Mouse (Mus musculus) common myeloid progenitor, adult 5-6 weeks (primary cell): ENCODE measurements around the gene H2-Q2. TPM values are rescaled to one million over a fixed set of nuclear protein-coding genes. Genes with fewer than 3 reads are reported as not detected.
"Not testable (repeated sequence)": the region's sequence is repeated elsewhere in the genome, so short reads cannot be mapped to it uniquely, and the experiment has no call there.

Experiments
- ATAC-seq: replicated peaks from 2 replicates; pipeline ENCODE4 v1.8.0; 2016; ENCODE audit warnings: low read depth, mild to moderate bottlenecking, moderate TSS enrichment, inconsistent platforms; ENCODE audit not compliant: poor library complexity, severe bottlenecking
- total RNA-seq: library from RNA; stranded (forward); fragments of 200-1000, 187-1606 nt; gene quantifications from 2 replicates; pipeline ENCODE4 v1.2.3, GENCODE M21; 2017

The H2-Q2 gene
- total RNA-seq = not detected in 2 replicates

GRCm38 (mm10) chr17:35342071-35342671, at the start of gene H2-Q2:
Gene H2-Q2, plus strand, starts transcription at chr17:35342242.
- ATAC-seq = peak; percentile 42; the same call in 1 of the 2 replicates

DNA sequence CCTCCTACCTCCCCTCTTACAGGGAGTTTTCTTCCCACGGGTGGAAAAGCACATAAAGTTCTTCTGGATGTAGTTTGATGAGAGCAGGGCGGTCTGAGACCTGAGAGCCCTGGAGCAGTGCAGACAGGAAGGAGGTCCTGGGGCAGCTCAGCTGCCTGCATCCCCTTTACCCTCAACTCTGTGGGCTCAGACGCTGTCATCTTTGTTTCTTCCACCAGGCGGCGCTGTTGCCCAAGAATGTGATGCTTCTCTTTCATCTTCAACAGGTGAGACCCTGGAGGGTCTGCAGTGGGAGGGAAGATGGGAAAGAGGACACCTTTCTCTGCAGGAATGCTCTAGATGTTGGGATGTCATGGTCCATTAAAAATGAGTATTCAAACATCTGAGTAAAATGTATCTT, 46.2 kb upstream of the H2-Q2 start:
- peak; percentile 60; the same call in 1 of the 2 replicates for ATAC-seq

DNA sequence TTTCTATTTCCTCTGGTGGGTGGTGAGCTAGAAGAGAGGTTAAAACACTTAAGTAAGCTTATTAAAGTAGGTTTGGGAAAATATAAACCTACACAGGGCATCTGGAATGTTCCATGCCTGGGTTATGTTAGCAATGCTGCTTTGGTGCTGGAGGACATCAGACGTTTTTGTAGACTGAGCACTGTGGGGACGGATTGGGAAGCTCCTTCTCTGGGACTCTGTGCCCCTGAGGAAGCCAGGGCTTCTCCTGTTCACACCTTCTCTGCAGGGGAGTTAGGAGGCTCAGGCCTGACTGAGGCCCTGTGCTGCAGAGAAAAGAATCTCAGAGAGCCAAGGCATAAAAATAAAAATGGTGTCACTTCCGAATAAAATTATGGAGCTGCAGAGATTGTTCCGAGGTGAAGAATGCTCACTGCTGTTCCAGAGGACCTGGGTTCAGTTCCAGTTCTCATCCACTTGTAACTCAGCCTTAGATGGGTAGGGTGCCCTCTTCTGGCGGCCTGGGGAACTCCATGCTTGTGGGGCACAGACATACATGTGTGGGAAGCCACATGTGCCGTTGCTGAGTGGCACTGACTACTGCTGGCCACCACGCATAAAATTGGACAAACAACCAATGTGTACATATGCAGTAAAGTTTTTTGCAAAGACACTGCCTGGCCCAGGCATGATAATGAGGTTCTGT, 41.6 kb upstream of the H2-Q2 start:
- not testable (repeated sequence) for ATAC-seq

DNA sequence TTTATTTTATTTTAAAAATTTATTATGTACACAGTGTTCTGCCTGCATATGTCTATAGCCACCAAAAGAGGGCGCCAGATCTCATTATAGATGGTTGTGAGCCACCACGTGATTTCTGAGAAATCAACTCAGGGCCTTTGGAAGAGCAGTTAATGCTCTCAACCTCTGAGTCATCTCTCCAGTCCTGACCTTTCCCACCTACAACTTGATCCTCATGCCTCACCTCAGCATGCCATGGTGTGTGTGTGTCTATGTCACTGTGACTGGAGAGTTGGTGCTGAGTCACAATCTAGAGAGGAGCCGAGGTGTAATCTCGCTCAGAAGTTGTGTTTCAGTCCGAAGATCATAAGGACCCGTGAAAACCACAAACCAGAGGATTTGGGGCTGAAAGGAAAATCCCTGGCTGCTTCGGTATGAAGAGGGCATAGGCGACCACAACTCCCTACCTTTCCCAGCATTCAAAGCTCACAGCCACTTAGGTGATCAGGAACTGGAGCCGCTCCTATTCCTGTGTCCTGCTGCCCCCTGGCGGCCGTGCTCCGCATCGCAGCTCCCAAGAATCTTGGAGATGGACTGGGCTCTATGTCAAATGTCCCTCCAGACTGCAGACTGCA, 40.3 kb upstream of the H2-Q2 start:
- ATAC-seq = peak; percentile 87

- no peak for ATAC-seq
These were observed 38.8 kb upstream of the H2-Q2 start for GRCm38 (mm10) chr17:35303271-35303670.

- ATAC-seq = no peak
These were observed 38.2 kb upstream of the H2-Q2 start for GRCm38 (mm10) chr17:35303756-35304350.

DNA sequence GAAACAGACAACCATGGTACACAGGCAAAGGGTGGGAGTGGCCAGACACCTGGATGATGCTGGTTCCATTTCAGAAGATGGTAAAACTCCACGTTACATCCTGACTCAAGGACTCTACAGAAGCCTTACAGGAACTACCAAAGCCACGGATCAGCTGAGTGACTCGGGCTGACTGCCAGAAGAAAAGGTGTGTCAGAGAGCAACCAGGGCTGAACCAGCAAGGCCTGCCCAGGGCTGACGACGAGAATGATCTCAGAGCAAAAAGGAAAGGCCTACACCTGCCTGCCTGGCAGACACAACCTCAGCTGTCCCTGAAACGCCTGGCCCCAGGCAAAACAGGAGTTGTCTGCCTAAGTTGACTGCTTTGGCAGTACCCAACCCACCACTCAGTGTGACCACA, 37.6 kb upstream of the H2-Q2 start:
- ATAC-seq = no peak

DNA sequence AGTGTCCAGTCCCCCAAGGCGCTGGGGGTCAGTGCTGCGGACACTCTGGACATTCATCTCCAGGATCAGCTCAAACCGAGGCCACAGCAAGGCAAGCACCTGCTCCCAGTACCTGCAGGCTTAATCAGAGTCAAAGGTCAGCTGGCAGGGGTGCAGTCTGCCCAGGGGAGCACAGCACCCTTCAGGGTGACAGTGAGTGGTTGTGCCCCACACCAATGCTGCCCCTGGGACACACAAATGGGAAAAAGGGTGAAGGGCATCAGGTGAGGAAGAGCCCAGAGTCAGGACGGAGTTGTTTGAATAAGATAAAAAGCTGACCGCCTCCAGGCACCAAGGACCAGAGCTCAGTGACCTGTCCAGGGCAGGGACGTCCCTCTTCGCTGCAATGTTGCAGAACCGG, 37.1 kb upstream of the H2-Q2 start:
- not testable (repeated sequence) for ATAC-seq

DNA sequence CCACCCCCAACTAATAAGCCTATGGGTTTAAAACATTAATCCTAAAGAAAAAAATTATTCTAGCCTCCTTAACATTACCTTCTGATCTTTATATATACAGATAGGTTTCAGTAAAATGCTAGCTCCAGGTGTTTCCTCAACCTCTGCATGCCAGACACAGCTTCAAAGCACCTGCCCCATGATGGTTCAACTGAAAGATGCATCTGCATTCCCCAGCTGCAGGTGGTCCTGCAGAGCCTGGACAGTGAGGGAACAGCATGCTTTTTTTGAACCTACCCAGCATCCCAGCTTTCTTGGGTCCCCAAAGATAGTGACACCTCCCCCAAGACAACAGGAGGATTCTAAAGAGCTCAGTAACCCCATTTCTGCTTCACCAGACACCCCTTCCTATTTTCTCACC, 23.4 kb upstream of the H2-Q2 start:
- ATAC-seq = no peak

DNA sequence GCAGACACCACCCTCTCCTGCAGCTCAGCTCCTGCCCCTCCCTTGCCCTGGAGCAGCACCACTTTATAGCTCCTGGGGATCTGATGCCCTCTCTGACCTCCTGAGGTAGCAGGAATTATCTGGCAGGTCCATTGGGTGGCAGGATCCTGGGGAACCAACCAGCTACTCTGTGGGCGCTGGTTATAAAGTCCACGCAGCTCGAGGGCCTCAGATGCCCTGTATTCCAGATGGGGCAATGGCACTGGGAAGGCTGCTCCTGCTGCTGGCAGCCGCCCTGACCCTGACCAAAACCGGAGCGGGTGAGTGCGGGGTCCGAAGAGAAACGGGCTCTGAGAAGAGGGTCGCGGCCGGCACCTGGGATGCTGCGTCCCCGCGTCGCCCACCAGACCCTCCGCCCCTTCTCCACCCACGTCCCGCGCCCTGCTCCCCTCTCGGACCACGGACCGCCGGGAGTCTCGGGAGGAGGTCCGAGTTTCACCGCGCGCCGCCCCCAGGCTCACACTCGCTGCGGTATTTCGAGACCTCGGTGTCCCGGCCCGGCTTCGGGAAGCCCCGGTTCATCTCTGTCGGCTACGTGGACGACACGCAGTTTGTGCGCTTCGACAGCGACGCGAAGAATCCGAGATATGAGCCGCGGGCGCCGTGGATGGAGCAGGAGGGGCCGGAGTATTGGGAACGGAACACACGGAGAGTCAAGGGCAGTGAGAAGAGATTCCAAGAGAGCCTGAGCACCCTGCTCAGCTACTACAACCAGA, 21.5 kb upstream of the H2-Q2 start, which contains the start of gene H2-Q1:
Gene H2-Q1, plus strand, starts transcription at position 79 of the 755 bp plus-strand sequence.
- ATAC-seq = no peak

GRCm38 (mm10) chr17:35325124-35325523, 16.9 kb upstream of the H2-Q2 start:
- peak; percentile 63; the same call in 1 of the 2 replicates for ATAC-seq

- ATAC-seq = not testable (repeated sequence)
These were observed 16.0 kb upstream of the H2-Q2 start for GRCm38 (mm10) chr17:35326000-35326399.

GRCm38 (mm10) chr17:35329714-35330113, 12.3 kb upstream of the H2-Q2 start:
- not testable (repeated sequence) for ATAC-seq

GRCm38 (mm10) chr17:35331546-35331945, 10.5 kb upstream of the H2-Q2 start:
- not testable (repeated sequence) for ATAC-seq

DNA sequence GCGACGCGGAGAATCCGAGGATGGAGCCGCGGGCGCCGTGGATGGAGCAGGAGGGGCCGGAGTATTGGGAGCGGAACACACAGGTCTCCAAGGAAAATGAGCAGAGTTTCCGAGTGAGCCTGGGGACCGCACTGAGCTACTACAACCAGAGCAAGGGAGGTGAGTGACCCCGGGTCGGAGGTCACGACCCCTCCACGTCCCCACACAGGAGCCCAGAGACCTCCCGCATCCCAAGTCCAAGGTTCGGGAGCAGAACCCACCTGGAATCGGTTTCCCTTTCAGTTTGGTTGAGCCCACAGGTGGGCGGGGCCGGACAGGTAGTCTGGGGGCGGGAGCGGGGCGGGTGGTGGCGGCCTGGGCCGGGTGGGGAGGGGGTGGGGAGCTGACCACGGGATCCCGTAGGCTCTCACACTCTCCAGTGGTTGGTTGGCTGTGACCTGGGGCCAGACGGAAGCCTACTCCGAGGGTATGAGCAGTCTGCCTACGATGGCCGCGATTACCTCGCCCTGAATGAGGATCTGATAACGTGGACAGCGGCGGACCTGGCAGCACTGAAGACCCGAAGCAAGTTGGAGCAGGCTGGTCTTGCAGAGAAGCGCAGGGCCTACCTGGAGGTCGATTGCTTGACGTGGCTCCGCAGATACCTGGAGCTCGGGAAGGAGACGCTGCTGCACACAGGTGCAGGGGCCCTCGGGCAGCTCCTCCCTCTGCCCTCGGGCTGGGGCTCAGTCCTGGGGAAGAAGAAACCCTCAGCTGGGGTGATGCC, 852 bp downstream of the H2-Q2 start:
- peak; percentile 18; the same call in 1 of the 2 replicates for ATAC-seq

GRCm38 (mm10) chr17:35347659-35348058, 5.6 kb downstream of the H2-Q2 start:
- ATAC-seq = not testable (repeated sequence)

- ATAC-seq = not testable (repeated sequence)
These were observed 11.2 kb downstream of the H2-Q2 start for GRCm38 (mm10) chr17:35353275-35353674.

- ATAC-seq = no peak
These were observed 12.0 kb downstream of the H2-Q2 start for GRCm38 (mm10) chr17:35354071-35354470.

GRCm38 (mm10) chr17:35357086-35357485, 15.0 kb downstream of the H2-Q2 start:
- ATAC-seq = no peak
